Mouse (Mus musculus) spleen, embryonic (tissue): ENCODE data around the gene Krt80.

Source experiments
- CTCF ChIA-PET: fragments of 350-600 bp; sonication (Branson Sonifier 250); formaldehyde crosslinking; loops from one replicate; lab custom pipeline; 2022; lab: Charles Lee

Gene Krt80

GRCm38 (mm10) chr15:101375956-101376775, 6.2 kb upstream of the Krt80 start:
- CTCF ChIA-PET: interaction anchor here (1.5 kb wide), 1 partner anchor 14 kb away, joined by 3 read pairs; no protein-coding TSS in a partner anchor

- CTCF ChIA-PET: interaction anchor here (1.5 kb wide), 1 partner anchor 15 kb away, joined by 3 read pairs; no protein-coding TSS in a partner anchor
These were observed 4.9 kb upstream of the Krt80 start for GRCm38 (mm10) chr15:101374879-101375278.

- CTCF ChIA-PET: no interaction called here
These were observed 3.4 kb upstream of the Krt80 start for GRCm38 (mm10) chr15:101373286-101373898.

GRCm38 (mm10) chr15:101372131-101372977, 2.4 kb upstream of the Krt80 start:
- CTCF ChIA-PET: no interaction called here

GRCm38 (mm10) chr15:101371141-101371985, 1.4 kb upstream of the Krt80 start:
- CTCF ChIA-PET: no interaction called here

GRCm38 (mm10) chr15:101369382-101370100, 421 bp downstream of the Krt80 start:
- CTCF ChIA-PET: no interaction called here

GRCm38 (mm10) chr15:101368502-101369381, 1.2 kb downstream of the Krt80 start:
- CTCF ChIA-PET: no interaction called here

- CTCF ChIA-PET: no interaction called here
These were observed 1.9 kb downstream of the Krt80 start for GRCm38 (mm10) chr15:101368015-101368414.

GRCm38 (mm10) chr15:101367497-101367896, 2.5 kb downstream of the Krt80 start:
- CTCF ChIA-PET: no interaction called here

GRCm38 (mm10) chr15:101366926-101367325, 3.0 kb downstream of the Krt80 start:
- CTCF ChIA-PET: no interaction called here

- CTCF ChIA-PET: no interaction called here
These were observed 3.5 kb downstream of the Krt80 start for GRCm38 (mm10) chr15:101366482-101366881.

- CTCF ChIA-PET: no interaction called here
These were observed 4.2 kb downstream of the Krt80 start for GRCm38 (mm10) chr15:101365721-101366120.

- CTCF ChIA-PET: no interaction called here
These were observed 4.9 kb downstream of the Krt80 start for GRCm38 (mm10) chr15:101364891-101365671.

GRCm38 (mm10) chr15:101364425-101364824, 5.5 kb downstream of the Krt80 start:
- CTCF ChIA-PET: no interaction called here

- CTCF ChIA-PET: no interaction called here
These were observed 6.0 kb downstream of the Krt80 start for GRCm38 (mm10) chr15:101363933-101364332.

- CTCF ChIA-PET: no interaction called here
These were observed 7.5 kb downstream of the Krt80 start for GRCm38 (mm10) chr15:101362393-101363010.

- CTCF ChIA-PET: interaction anchor here (0.6 kb wide), 1 partner anchor 14 kb away, joined by 5 read pairs; no protein-coding TSS in a partner anchor
These were observed 14.6 kb downstream of the Krt80 start for GRCm38 (mm10) chr15:101355382-101355786.
